Mouse (Mus musculus) CH12.LX (cell line): ENCODE data around the gene Cables2. TPM values are rescaled to one million over a fixed set of nuclear protein-coding genes. Genes with fewer than 3 reads are reported as not detected.

ENCODE experiments used
- DNase-seq: peaks from one replicate; pipeline ENCODE4 v3.0.0-alpha.2; 2013; ENCODE audit errors: extremely low read depth
- H3K27ac ChIP-seq: 2 replicates; pipeline ENCODE4 v1.5.1; 2012; ENCODE audit warnings: low read depth, mild to moderate bottlenecking, control low read depth, moderate library complexity; ENCODE audit not compliant: insufficient read depth
- H3K27me3 ChIP-seq: replicated peaks from 2 replicates; pipeline ENCODE3; 2012; ENCODE audit warnings: inconsistent platforms
- H3K36me3 ChIP-seq, 2 experiments: replicated peaks in 1 of 2; 2 replicates each; pipeline versions ENCODE3 to v1.6.1; 2012; ENCODE audit warnings: inconsistent platforms in 1 of 2, low read length in 1 of 2, mild to moderate bottlenecking in 1 of 2, mixed read lengths in 1 of 2, moderate library complexity in 1 of 2; ENCODE audit not compliant: control insufficient read depth in 1 of 2, insufficient read depth in 1 of 2
- H3K4me1 ChIP-seq, 2 experiments: 2 replicates each; pipeline ENCODE4 v1.6.1; 2012; ENCODE audit warnings: inconsistent platforms in 1 of 2, moderate library complexity in 1 of 2; ENCODE audit not compliant: insufficient read depth in 2 of 2, control insufficient read depth in 1 of 2
- H3K4me2 ChIP-seq: 2 replicates; pipeline ENCODE4 v1.6.1; 2012; ENCODE audit warnings: low read depth, mild to moderate bottlenecking, control low read depth; ENCODE audit not compliant: poor library complexity, insufficient read depth, severe bottlenecking
- H3K4me3 ChIP-seq, 3 experiments: fragments of 150-350 bp in 1 of 3; sonication (generic) in 1 of 3; replicated peaks in 1 of 3; 2 replicates each; pipeline versions ENCODE3 to v1.5.1; 2011 to 2012; ENCODE audit warnings: low read depth in 2 of 3, low read length in 2 of 3, mild to moderate bottlenecking in 2 of 3, moderate library complexity in 2 of 3, control low read depth in 1 of 3, improper control_type of control experiment in 1 of 3, inconsistent platforms in 1 of 3, mixed read lengths in 1 of 3; ENCODE audit not compliant: poor library complexity in 1 of 3
- H3K79me2 ChIP-seq: replicated peaks from 2 replicates; pipeline ENCODE4 v1.6.1; 2012; ENCODE audit warnings: mild to moderate bottlenecking, moderate library complexity; ENCODE audit not compliant: control insufficient read depth, poor library complexity, insufficient read depth, severe bottlenecking; ENCODE audit errors: extremely low read depth
- H3K9ac ChIP-seq: 2 replicates; pipeline ENCODE4 v1.6.1; 2012; ENCODE audit warnings: low read depth, mild to moderate bottlenecking, control low read depth, moderate library complexity; ENCODE audit not compliant: insufficient read depth
- H3K9me3 ChIP-seq: replicated peaks from 2 replicates; pipeline ENCODE3; 2012; ENCODE audit warnings: low read length, inconsistent platforms, mixed read lengths
- CHD2 ChIP-seq: IDR thresholded peaks from 2 replicates; pipeline ENCODE4 v1.6.1; 2011; ENCODE audit warnings: low read length, improper control_type of control experiment
- CTCF ChIP-seq, 2 experiments: IDR thresholded peaks in 1 of 2; conservative IDR thresholded peaks in 1 of 2; 2 replicates each; pipeline ENCODE4 v1.5.1; 2011 to 2012; ENCODE audit warnings: low read depth in 2 of 2, low read length in 2 of 2, improper control_type of control experiment in 1 of 2, inconsistent platforms in 1 of 2, mild to moderate bottlenecking in 1 of 2, moderate library complexity in 1 of 2
- ETS1 ChIP-seq: conservative IDR thresholded peaks from 2 replicates; pipeline ENCODE4 v1.6.1; 2012; ENCODE audit warnings: low read depth, mild to moderate bottlenecking, inconsistent platforms, low read length, improper control_type of control experiment, moderate library complexity
- GABPA ChIP-seq: IDR thresholded peaks from 2 replicates; pipeline ENCODE4 v1.6.1; 2012; ENCODE audit warnings: low read depth, low read length, improper control_type of control experiment, inconsistent platforms; ENCODE audit not compliant: insufficient replicate concordance
- JUN ChIP-seq: IDR thresholded peaks from 2 replicates; pipeline ENCODE4 v1.6.1; 2011; ENCODE audit warnings: low read depth, mild to moderate bottlenecking, low read length, improper control_type of control experiment, moderate library complexity; ENCODE audit not compliant: insufficient read depth
- JUND ChIP-seq: conservative IDR thresholded peaks from 2 replicates; pipeline ENCODE4 v1.6.1; 2011; ENCODE audit warnings: low read depth, low read length, improper control_type of control experiment
- MAX ChIP-seq: IDR thresholded peaks from 2 replicates; pipeline ENCODE4 v1.6.1; 2011; ENCODE audit warnings: low read length, improper control_type of control experiment
- MAZ ChIP-seq: IDR thresholded peaks from 2 replicates; pipeline ENCODE4 v1.6.1; 2012; ENCODE audit warnings: low read depth, mild to moderate bottlenecking, inconsistent platforms, low read length, improper control_type of control experiment, moderate library complexity
- NELFE ChIP-seq: IDR thresholded peaks from 2 replicates; pipeline ENCODE4 v1.6.1; 2011; ENCODE audit warnings: low read depth, low read length, improper control_type of control experiment
- PAX5 ChIP-seq: IDR thresholded peaks from 2 replicates; pipeline ENCODE4 v1.6.1; 2012; ENCODE audit warnings: low read length, inconsistent platforms, mixed read lengths
- POLR2A ChIP-seq: IDR thresholded peaks from 2 replicates; pipeline ENCODE4 v1.6.1; 2011; ENCODE audit warnings: low read depth, mild to moderate bottlenecking, improper control_type of control experiment, low read length
- SIN3A ChIP-seq: IDR thresholded peaks from 2 replicates; pipeline ENCODE4 v1.6.1; 2012; ENCODE audit warnings: low read length, improper control_type of control experiment, inconsistent platforms
- TCF12 ChIP-seq: IDR thresholded peaks from 2 replicates; pipeline ENCODE4 v1.6.1; 2014; ENCODE audit warnings: low read depth, mild to moderate bottlenecking, inconsistent platforms, low read length, improper control_type of control experiment
- USF1 ChIP-seq: IDR thresholded peaks from 2 replicates; pipeline ENCODE4 v1.6.1; 2014; ENCODE audit warnings: low read depth, mild to moderate bottlenecking, inconsistent platforms, low read length, improper control_type of control experiment
- ZC3H11A ChIP-seq: IDR thresholded peaks from 2 replicates; pipeline ENCODE4 v1.6.1; 2012; ENCODE audit warnings: low read depth, mild to moderate bottlenecking, inconsistent platforms, low read length, improper control_type of control experiment
- dilution Hi-C: fragments of 300-500 bp; cut with MboI; formaldehyde crosslinking; loops from 2 replicates; pipeline ENCODE4 v1.14.3; 2020; ENCODE audit warnings: low sequenced_read_pairs; ENCODE audit not compliant: extremely low pct_unique_long_range_greater_than_20kb, extremely low pct_ligation_motif_present
- in situ Hi-C: fragments of 300-500 bp; cut with MboI; formaldehyde crosslinking; loops from 3 replicates; pipeline ENCODE4 v1.14.3; 2019; ENCODE audit warnings: low sequenced_read_pairs, low pct_ligation_motif_present, low pct_unique_long_range_greater_than_20kb, mixed read lengths
- polyA plus RNA-seq: library from polyadenylated mRNA; unstranded; fragments of >175 nt; gene quantifications from 2 replicates; pipeline ENCODE4 v1.2.1, GENCODE M21; 2012; ENCODE audit warnings: low read depth; ENCODE audit not compliant: insufficient read length
- total RNA-seq, 2 experiments: library from RNA; depleted of rRNA; stranded (reverse); fragments of 300-350 nt in 1 of 2; fragments of >200 nt in 1 of 2; gene quantifications; 2 replicates each; pipeline ENCODE4 v1.2.3; 2012 to 2014

Cables2 gene
- total and polyA plus RNA-seq, 3 experiments, result 13.0 to 29.9 (median 17.2) TPM

DNA sequence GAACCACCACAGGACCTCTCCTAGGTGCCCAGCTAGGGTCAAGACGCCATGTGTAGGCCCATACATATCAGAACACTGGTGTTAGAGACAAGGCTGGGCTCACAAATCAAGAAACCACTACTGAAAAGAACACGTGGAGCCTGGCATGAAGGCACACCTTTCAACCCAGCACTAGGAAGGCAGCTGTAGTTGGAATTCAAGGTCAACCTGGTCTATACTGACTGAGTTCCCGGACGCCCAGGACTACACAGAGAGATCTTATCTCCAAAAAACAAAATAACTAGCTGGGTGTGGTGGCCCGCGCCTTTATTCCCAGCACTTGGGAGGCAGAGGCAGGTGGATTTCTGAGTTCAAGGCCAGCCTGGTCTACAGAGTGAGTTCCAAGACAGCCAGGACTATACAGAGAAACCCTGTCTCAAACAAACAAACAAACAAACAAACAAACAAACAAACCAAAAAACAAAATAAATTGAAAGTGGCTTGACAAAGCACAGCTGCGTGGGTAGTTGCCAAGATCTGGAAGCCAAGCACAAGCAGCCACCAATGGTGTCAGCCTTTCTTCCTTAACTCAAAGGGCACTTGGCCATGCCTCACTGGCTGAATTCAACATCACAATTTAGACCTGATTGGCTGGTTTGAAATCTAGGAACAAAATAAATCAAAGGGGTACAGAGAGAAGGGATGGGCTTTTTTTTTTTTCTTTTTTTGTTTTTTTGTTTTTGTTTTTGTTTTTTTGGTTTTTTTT is 35.5 kb downstream of the Cables2 start:
- Histone ChIP-seq H3K9me3 (peaks cover 6% of the 10 kb centered on the region), H3K27ac (no peak overlapping the region), H3K4me1 (no peaks in the 10 kb centered on the region), H3K27me3 (peaks cover 22% of the 10 kb centered on the region), H3K4me3 (no peak overlapping the region), H3K4me2 (no peak overlapping the region), H3K36me3 (no peaks in the 10 kb centered on the region), H3K9ac (no peak overlapping the region), H3K79me2 (no peaks in the 10 kb centered on the region)
- DNase-seq, result no peak
- in situ Hi-C loops (no loop called here), dilution Hi-C loops (no loop called here)
- TF ChIP-seq JUND (no peak), CTCF (conservative IDR thresholded peaks at IDR 0.05 in 1 of 2, IDR thresholded peaks at IDR 0.05 in 1 of 2; ENCODE audit: low read depth in 2 of 2, low read length in 2 of 2) (no peak), POLR2A (no peak), JUN (no peak), CHD2 (no peak), GABPA (no peak), NELFE (no peak), USF1 (no peak), ZC3H11A (no peak), PAX5 (no peak), SIN3A (no peak), ETS1 (no peak), MAX (no peak), MAZ (no peak), TCF12 (no peak)

DNA sequence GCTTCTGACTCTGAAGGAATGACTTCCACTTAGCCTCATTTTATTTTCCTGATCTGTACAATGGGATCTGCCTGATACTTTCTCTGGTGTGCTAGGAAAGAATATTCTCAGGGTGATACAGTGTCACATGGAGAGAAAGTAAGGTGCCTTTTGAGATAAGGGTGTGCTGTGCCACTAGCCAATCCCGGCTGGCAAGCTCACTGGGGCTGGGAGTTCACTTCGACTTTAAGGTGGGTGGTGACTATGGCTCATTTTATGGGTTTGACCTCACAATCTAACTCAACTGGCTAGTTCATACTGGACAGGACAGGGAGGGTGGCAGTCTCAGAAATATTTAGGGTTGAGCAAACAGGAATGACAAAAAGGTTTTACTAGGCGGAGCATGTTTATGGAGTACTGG is 36.4 kb downstream of the Cables2 start:
- Histone ChIP-seq H3K27ac (no peak overlapping the region), H3K27me3 (peaks cover 26% of the 10 kb centered on the region), H3K4me2 (no peak overlapping the region), H3K79me2 (no peaks in the 10 kb centered on the region), H3K4me3 (no peak overlapping the region), H3K9me3 (peaks cover 6% of the 10 kb centered on the region), H3K4me1 (no peaks in the 10 kb centered on the region), H3K36me3 (no peaks in the 10 kb centered on the region), H3K9ac (no peak overlapping the region)
- DNase-seq, result no peak
- in situ Hi-C loops, result no loop called here
- TF ChIP-seq JUND, result no peak
- no peak for TF ChIP-seq MAZ
- dilution Hi-C loops, result no loop called here
